Mouse (Mus musculus): ENCODE data around the gene Fuca1. TPM values are rescaled to one million over a fixed set of nuclear protein-coding genes. Genes with fewer than 3 reads are reported as not detected.

Fuca1 gene
- polyA plus RNA-seq, 1 experiment from 2014 or later: 76.4 TPM

Other genes with a start within 250 kb of the Fuca1 start
- gene Ifnlr1, start 234.4 kb upstream of the Fuca1 start, polyA plus RNA-seq (2015; fragmentation: Nextera tagmentation; extraction: Ambion mirVana): 1.5 and 1.8 TPM in 2 replicates
- 0.12 TPM in 1 of 2 replicates, not detected in the other for gene Il22ra1, start 192.6 kb upstream of the Fuca1 start, polyA plus RNA-seq (2015; fragmentation: Nextera tagmentation; extraction: Ambion mirVana)
- gene Myom3, start 161.0 kb upstream of the Fuca1 start, polyA plus RNA-seq (2015; fragmentation: Nextera tagmentation; extraction: Ambion mirVana): 0.44 and 0.50 TPM in 2 replicates
- 265 and 267 TPM in 2 replicates for gene Srsf10, start 65.0 kb upstream of the Fuca1 start, polyA plus RNA-seq (2015; fragmentation: Nextera tagmentation; extraction: Ambion mirVana)
- gene Pnrc2, start 46.9 kb upstream of the Fuca1 start, polyA plus RNA-seq (2015; fragmentation: Nextera tagmentation; extraction: Ambion mirVana): 210 and 220 TPM in 2 replicates
- 0.80 and 0.82 TPM in 2 replicates for gene Cnr2, start 25.3 kb upstream of the Fuca1 start, polyA plus RNA-seq (2015; fragmentation: Nextera tagmentation; extraction: Ambion mirVana)
- gene Hmgcl, start 25.7 kb downstream of the Fuca1 start, polyA plus RNA-seq (2015; fragmentation: Nextera tagmentation; extraction: Ambion mirVana): 76.1 TPM in 2 replicates
- 38.2 and 40.5 TPM in 2 replicates for gene Gale, start 43.0 kb downstream of the Fuca1 start, polyA plus RNA-seq (2015; fragmentation: Nextera tagmentation; extraction: Ambion mirVana)
- 122 and 124 TPM in 2 replicates for gene Lypla2, start 51.9 kb downstream of the Fuca1 start, polyA plus RNA-seq (2015; fragmentation: Nextera tagmentation; extraction: Ambion mirVana)
- gene Pithd1, start 66.5 kb downstream of the Fuca1 start, polyA plus RNA-seq (2015; fragmentation: Nextera tagmentation; extraction: Ambion mirVana): 50.1 and 59.7 TPM in 2 replicates
- 36.1 and 38.3 TPM in 2 replicates for gene Eloa, start 101.0 kb downstream of the Fuca1 start, polyA plus RNA-seq (2015; fragmentation: Nextera tagmentation; extraction: Ambion mirVana)
- 476 and 482 TPM in 2 replicates for gene Rpl11, start 132.7 kb downstream of the Fuca1 start, polyA plus RNA-seq (2015; fragmentation: Nextera tagmentation; extraction: Ambion mirVana)
- gene Id3, start 222.8 kb downstream of the Fuca1 start, polyA plus RNA-seq (2015; fragmentation: Nextera tagmentation; extraction: Ambion mirVana): 498 and 529 TPM in 2 replicates